In genomic region chr15:82339150-82339549, GRCm38 (mm10) we compare ENCODE assay signal across 9 mouse cellular contexts. TPM values are rescaled to one million over a fixed set of nuclear protein-coding genes. Genes with fewer than 3 reads are reported as not detected.
DNase-seq lines count a peak whose midpoint lies in the region; ATAC-seq and TF ChIP-seq lines count a peak whose summit lies in the region.
"Had no signal": no experiment of that assay in that cellular context is flagged by ENCODE, and none has a peak within 500 bp of the region (broad histone marks: within the 10 kb centered on the region; RNA-seq: fewer than 3 reads in every experiment).

No protein-coding gene starts in this region.

- H3K4me3 ChIP-seq in heart, embryonic 12.5 days: peak overlapping the region; percentile 67
- H3K4me3 ChIP-seq in E14TG2a.4 (replicated peaks; ENCODE audit: low read length): peak overlapping the region; percentile 82
- peak overlapping the region; percentile 47 for H3K4me3 ChIP-seq in forebrain, embryonic 14.5 days (ENCODE audit: low read depth, low read length)
- H3K4me3 ChIP-seq in liver, embryonic 15.5 days (replicated peaks): peak overlapping the region; percentile 67

- peaks cover 31% of the 10 kb centered on the region for H3K36me3 ChIP-seq in heart, embryonic 12.5 days
- peaks cover 28% of the 10 kb centered on the region for H3K36me3 ChIP-seq in E14TG2a.4 (ENCODE audit: insufficient read depth, low read length)
- peaks cover 23% of the 10 kb centered on the region for H3K36me3 ChIP-seq in forebrain, embryonic 14.5 days (ENCODE audit: control insufficient read depth, insufficient read depth, low read length)
- H3K36me3 ChIP-seq in liver, embryonic 15.5 days (replicated peaks): peaks cover 42% of the 10 kb centered on the region

- peaks cover 41% of the 10 kb centered on the region for H3K4me1 ChIP-seq in heart, embryonic 12.5 days (replicated peaks)
- H3K4me1 ChIP-seq in E14TG2a.4 (replicated peaks; ENCODE audit: low read depth, low read length): peaks cover 73% of the 10 kb centered on the region
- peaks cover 9% of the 10 kb centered on the region; the same call in 1 of the 2 replicates for H3K4me1 ChIP-seq in forebrain, embryonic 14.5 days (ENCODE audit: control insufficient read depth, insufficient read depth, low read length)
- H3K4me1 ChIP-seq in liver, embryonic 15.5 days (replicated peaks): peaks cover 76% of the 10 kb centered on the region

- peak overlapping the region; percentile 73; the same call in 1 of the 2 replicates for H3K9ac ChIP-seq in heart, embryonic 12.5 days
- peak overlapping the region; percentile 70 for H3K9ac ChIP-seq in forebrain, embryonic 14.5 days (ENCODE audit: low read length)
- peak overlapping the region; percentile 83 for H3K9ac ChIP-seq in liver, embryonic 15.5 days

- TF ChIP-seq CTCF in E14TG2a.4 (conservative IDR thresholded peaks at IDR 0.05; ENCODE audit: low read length): no peak

- no peaks in the 10 kb centered on the region for H3K9me3 ChIP-seq in heart, embryonic 12.5 days (replicated peaks)
- no peaks in the 10 kb centered on the region for H3K9me3 ChIP-seq in E14TG2a.4 (ENCODE audit: low read length)
- no peaks in the 10 kb centered on the region for H3K9me3 ChIP-seq in forebrain, embryonic 14.5 days (replicated peaks; ENCODE audit: control insufficient read depth, low read length)
- no peaks in the 10 kb centered on the region for H3K9me3 ChIP-seq in liver, embryonic 15.5 days (replicated peaks)

- H3K4me2 ChIP-seq in heart, embryonic 12.5 days: peak overlapping the region; percentile 73
- H3K4me2 ChIP-seq in forebrain, embryonic 14.5 days (ENCODE audit: low read length): peak overlapping the region; percentile 65
- H3K4me2 ChIP-seq in liver, embryonic 15.5 days: peak overlapping the region; percentile 84

- DNase-seq in heart, postnatal 36 days: no peak
- DNase-seq in forebrain, embryonic 14.5 days (ENCODE audit: low spot score): no peak
- DNase-seq in urinary bladder, adult 2 months (ENCODE audit: low spot score): no peak
- no peak for DNase-seq in ovary, postnatal 36 days (ENCODE audit: low spot score)
- no peak for DNase-seq in layer of hippocampus, postnatal 10 days (ENCODE audit: low spot score in 2 of 2)

- intact Hi-C loops in heart, postnatal 36 days (cut with DNase I): loop anchor here (5.0 kb wide), 1 partner anchor 78 kb away; no protein-coding TSS in a partner anchor

- H3K27ac ChIP-seq in heart, embryonic 12.5 days (ENCODE audit: poor library complexity, severe bottlenecking): peak overlapping the region; percentile 71
- H3K27ac ChIP-seq in forebrain, embryonic 14.5 days (ENCODE audit: low read depth, low read length): no peak overlapping the region
- peak overlapping the region; percentile 100 for H3K27ac ChIP-seq in liver, embryonic 15.5 days (replicated peaks)

- ATAC-seq in heart, embryonic 12.5 days (ENCODE audit: insufficient number of reproducible peaks, low FRiP score): no peak
- ATAC-seq in forebrain, embryonic 14.5 days: peak; percentile 24
- no peak for ATAC-seq in liver, embryonic 15.5 days (ENCODE audit: insufficient read depth)

- H3K27me3 ChIP-seq in heart, embryonic 12.5 days (replicated peaks): no peaks in the 10 kb centered on the region
- H3K27me3 ChIP-seq in E14TG2a.4 (ENCODE audit: insufficient read depth, low read length): peaks cover 30% of the 10 kb centered on the region
- H3K27me3 ChIP-seq in forebrain, embryonic 14.5 days (replicated peaks; ENCODE audit: control insufficient read depth, insufficient read depth, low read length): peaks cover 17% of the 10 kb centered on the region
- H3K27me3 ChIP-seq in liver, embryonic 15.5 days: no peaks in the 10 kb centered on the region

- 55% methylated on average over 10 of the region's 10 CpGs for WGBS in heart, embryonic 12.5 days
- 57% methylated on average over 10 of the region's 10 CpGs for WGBS in forebrain, embryonic 14.5 days
- WGBS in liver, embryonic 15.5 days (ENCODE audit: insufficient replicate concordance): 38% methylated on average over 10 of the region's 10 CpGs

RNA-seq across cellular contexts. Expression of gene Smdt1, which starts 0.4 kb away (rescaled TPM):
- polyA plus RNA-seq in heart, embryonic 12.5 days (2016; fragmentation: Nextera tagmentation; extraction: Ambion mirVana): 299 and 309 TPM in 2 replicates
- total RNA-seq in heart, postnatal 36 days (2021): 100 to 1,000 TPM; 192 to 202 TPM
- 296 and 326 TPM in 2 replicates for polyA plus RNA-seq in forebrain, embryonic 14.5 days (2014; fragmentation: Nextera tagmentation; extraction: Ambion mirVana)
- polyA plus RNA-seq in liver, embryonic 15.5 days (2015; fragmentation: Nextera tagmentation; extraction: Ambion mirVana): 176 TPM in 2 replicates
- polyA plus RNA-seq in urinary bladder, adult 2 months (2012; rRNA removed): 180 and 204 TPM in 2 replicates
- total RNA-seq in layer of hippocampus, postnatal 10 days (2021): 100 to 1,000 TPM; 158 to 179 TPM

RNA-seq across cellular contexts. Expression of gene Pheta2, which starts 0.4 kb away (rescaled TPM):
- 9.8 and 9.9 TPM in 2 replicates for polyA plus RNA-seq in heart, embryonic 12.5 days (2016; fragmentation: Nextera tagmentation; extraction: Ambion mirVana)
- total RNA-seq in heart, postnatal 36 days (2021): 1 to 10 TPM in 1 of 2 experiments, under 1 TPM in 1; 0.76 to 1.6 TPM
- 0.63 and 0.80 TPM in 2 replicates for polyA plus RNA-seq in forebrain, embryonic 14.5 days (2014; fragmentation: Nextera tagmentation; extraction: Ambion mirVana)
- polyA plus RNA-seq in liver, embryonic 15.5 days (2015; fragmentation: Nextera tagmentation; extraction: Ambion mirVana): 43.9 and 47.9 TPM in 2 replicates
- polyA plus RNA-seq in urinary bladder, adult 2 months (2012; rRNA removed): 3.9 and 4.8 TPM in 2 replicates
- total RNA-seq in layer of hippocampus, postnatal 10 days (2021): 1 to 10 TPM in 1 of 2 experiments, under 1 TPM in 1; 0.80 to 1.1 TPM

RNA-seq across cellular contexts. Expression of gene Naga, which starts 0.4 kb away (rescaled TPM):
- 40.5 and 44.6 TPM in 2 replicates for polyA plus RNA-seq in heart, embryonic 12.5 days (2016; fragmentation: Nextera tagmentation; extraction: Ambion mirVana)
- total RNA-seq in heart, postnatal 36 days (2021): 10 to 100 TPM; 28.3 to 34.2 TPM
- polyA plus RNA-seq in forebrain, embryonic 14.5 days (2014; fragmentation: Nextera tagmentation; extraction: Ambion mirVana): 27.5 and 29.6 TPM in 2 replicates
- polyA plus RNA-seq in liver, embryonic 15.5 days (2015; fragmentation: Nextera tagmentation; extraction: Ambion mirVana): 43.4 and 48.6 TPM in 2 replicates
- 84.6 and 87.2 TPM in 2 replicates for polyA plus RNA-seq in urinary bladder, adult 2 months (2012; rRNA removed)
- 10 to 100 TPM; 36.9 to 43.3 TPM for total RNA-seq in layer of hippocampus, postnatal 10 days (2021)

RNA-seq across cellular contexts. Expression of gene Ndufa6, which starts 15.0 kb away (rescaled TPM):
- polyA plus RNA-seq in heart, embryonic 12.5 days (2016; fragmentation: Nextera tagmentation; extraction: Ambion mirVana): 475 and 496 TPM in 2 replicates
- 100 to 1,000 TPM; 702 to 740 TPM for total RNA-seq in heart, postnatal 36 days (2021)
- polyA plus RNA-seq in forebrain, embryonic 14.5 days (2014; fragmentation: Nextera tagmentation; extraction: Ambion mirVana): 302 and 403 TPM in 2 replicates
- polyA plus RNA-seq in liver, embryonic 15.5 days (2015; fragmentation: Nextera tagmentation; extraction: Ambion mirVana): 272 and 310 TPM in 2 replicates
- 429 and 475 TPM in 2 replicates for polyA plus RNA-seq in urinary bladder, adult 2 months (2012; rRNA removed)
- 100 to 1,000 TPM; 201 to 212 TPM for total RNA-seq in layer of hippocampus, postnatal 10 days (2021)

RNA-seq across cellular contexts. Expression of gene Wbp2nl, which starts 40.4 kb away (rescaled TPM):
- polyA plus RNA-seq in heart, embryonic 12.5 days (2016; fragmentation: Nextera tagmentation; extraction: Ambion mirVana): 0.35 and 0.66 TPM in 2 replicates
- not detected for total RNA-seq in heart, postnatal 36 days (2021)
- not detected in 2 replicates for polyA plus RNA-seq in forebrain, embryonic 14.5 days (2014; fragmentation: Nextera tagmentation; extraction: Ambion mirVana)
- 0.06 and 0.08 TPM in 2 replicates for polyA plus RNA-seq in liver, embryonic 15.5 days (2015; fragmentation: Nextera tagmentation; extraction: Ambion mirVana)
- polyA plus RNA-seq in urinary bladder, adult 2 months (2012; rRNA removed): not detected in 2 replicates
- under 1 TPM in 1 of 2 experiments, not detected in 1; 0.25 TPM for total RNA-seq in layer of hippocampus, postnatal 10 days (2021)
- total RNA-seq: neutrophil, adult 5-6 weeks had no signal
